Mouse (Mus musculus) spleen, postnatal 4 days (tissue): ENCODE data around the gene Rasgrp3.
"Not testable (repeated sequence)": the region's sequence is repeated elsewhere in the genome, so short reads cannot be mapped to it uniquely, and the experiment has no call there.

Experiments used
- DNase-seq, 2 experiments: peaks; one replicate each; pipeline ENCODE4 v3.0.0; 2022; ENCODE audit warnings: low spot score in 2 of 2

Gene Rasgrp3

DNA sequence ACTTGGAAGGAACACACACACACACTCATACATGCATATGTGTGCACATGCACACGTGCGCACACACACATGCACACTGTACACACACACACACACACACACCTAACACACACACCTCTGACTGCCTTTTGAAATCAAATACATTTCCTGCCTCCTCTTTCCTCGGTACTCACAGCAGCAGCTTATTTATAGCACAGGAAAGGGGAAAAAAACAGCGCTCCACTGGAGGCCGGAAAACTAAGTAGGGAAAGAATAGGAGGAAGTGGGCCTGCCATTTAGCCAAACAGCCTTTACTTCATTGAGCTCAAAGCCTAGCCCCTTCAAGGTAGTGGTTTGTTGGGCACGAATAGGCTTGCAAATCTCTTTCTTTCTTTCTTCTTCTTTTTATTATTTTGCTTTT is at the start of gene Rasgrp3:
Gene Rasgrp3 (plus strand): TSS at position 298 of the 400 bp plus-strand sequence.
- no peak for DNase-seq

DNA sequence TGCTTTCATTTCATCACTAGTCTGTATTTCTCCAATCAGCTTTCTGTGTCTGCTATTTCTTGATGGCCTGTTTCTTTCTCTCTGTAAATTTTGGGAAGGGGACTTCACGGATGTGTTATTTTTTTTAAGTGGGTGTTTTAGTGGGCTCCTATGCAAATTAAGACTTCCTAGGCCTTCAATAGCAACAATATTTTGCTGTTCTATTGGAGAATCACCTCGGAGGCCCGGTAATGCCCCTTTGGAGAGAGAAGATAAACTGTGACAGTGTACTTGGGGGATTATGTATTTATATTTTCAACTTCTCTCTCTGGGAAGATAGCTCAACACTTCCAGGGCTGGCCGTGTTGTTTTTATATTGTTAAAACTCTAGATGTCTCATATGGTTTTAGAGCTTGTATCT is 47.3 kb upstream of the Rasgrp3 start:
- DNase-seq: peak in 1 of 2 experiments; percentile 4

DNA sequence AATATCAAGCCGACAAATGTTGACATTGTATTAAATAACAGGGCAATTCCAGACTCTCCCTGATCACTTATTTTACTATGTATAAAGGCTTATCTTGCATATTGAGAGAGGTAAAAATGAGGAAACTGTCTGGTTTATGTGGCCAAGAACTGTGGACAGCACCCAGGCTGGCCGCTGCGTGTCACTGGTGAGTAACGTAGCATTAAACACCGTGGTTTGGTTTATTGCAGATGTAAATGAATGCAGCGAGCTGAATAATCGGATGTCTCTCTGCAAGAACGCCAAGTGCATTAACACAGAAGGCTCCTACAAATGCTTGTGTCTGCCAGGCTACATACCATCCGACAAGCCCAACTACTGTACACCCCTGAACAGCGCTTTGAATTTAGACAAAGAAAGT is 45.6 kb upstream of the Rasgrp3 start:
- DNase-seq: no peak

DNA sequence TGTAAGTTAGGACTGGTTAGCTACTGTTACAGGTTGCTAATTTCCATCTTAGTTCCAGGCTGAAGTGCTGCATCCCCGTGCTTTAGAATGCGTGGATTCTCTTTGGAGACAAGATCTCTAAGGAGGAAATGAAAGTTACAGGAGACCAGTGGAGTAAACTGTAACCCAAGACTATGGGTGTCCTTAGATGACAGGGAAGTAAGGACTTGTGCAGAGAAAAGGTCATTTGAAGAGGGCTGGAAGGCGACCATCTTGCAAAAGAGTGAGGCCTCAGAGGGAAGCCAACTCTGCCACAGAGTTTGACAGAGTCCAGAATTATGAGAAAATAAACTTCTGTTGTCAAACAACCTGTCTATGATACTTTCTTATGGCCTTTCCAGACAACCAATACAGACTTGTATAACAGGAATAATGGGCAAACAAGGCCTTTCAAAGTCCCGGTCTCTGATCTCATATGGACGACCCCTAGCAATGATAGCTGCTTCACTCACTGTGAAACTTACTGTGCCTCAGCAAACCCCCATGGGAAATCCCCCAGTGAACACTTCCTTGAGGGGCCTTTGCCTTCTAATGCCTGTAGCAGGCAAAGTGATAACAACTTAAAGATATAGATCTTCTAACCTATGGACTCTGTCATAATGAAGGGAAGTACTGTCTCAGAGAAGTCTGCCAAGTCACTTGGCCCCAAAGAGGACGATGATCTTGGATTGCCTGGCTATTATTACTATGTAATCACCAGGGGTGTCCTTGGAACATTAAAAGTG is 44.1 kb upstream of the Rasgrp3 start:
- no peak for DNase-seq

DNA sequence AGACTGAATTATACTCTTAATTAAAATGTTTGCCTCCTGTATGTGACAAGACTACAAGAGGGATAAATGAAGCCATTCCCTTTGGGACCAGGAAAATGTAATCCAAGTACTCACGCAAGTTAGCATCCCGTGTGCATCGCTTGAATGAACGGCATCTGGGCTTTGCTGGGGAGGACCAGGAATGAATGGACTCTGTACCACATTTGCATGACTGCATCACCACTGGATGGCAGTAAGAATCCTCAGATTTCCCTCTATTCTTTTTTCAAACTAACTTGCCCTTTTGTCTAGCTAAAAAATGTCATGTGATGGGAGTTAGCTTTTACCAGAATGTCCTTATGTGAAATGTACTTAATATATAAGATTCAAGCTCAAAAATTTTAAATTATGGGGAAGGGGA is 29.3 kb upstream of the Rasgrp3 start:
- no peak for DNase-seq

DNA sequence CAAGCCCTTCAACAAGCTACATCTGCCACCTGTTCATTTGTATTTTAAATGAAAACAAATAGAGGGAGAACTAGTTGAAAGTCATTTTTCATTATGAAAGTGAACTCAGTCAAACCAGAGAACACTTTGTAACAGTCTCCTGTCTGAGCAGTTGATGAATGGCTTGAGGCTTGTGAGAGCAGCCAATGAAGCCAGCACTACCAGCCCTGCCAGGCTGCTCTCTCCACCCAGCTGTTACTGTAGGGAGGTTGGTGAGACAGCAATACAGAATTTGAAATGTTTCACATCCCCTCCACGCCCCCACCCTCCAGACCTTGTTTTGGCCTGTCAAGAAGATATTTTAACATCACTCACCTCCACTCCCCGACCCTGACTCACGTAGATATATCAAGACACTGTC is 18.8 kb upstream of the Rasgrp3 start:
- no peak for DNase-seq

DNA sequence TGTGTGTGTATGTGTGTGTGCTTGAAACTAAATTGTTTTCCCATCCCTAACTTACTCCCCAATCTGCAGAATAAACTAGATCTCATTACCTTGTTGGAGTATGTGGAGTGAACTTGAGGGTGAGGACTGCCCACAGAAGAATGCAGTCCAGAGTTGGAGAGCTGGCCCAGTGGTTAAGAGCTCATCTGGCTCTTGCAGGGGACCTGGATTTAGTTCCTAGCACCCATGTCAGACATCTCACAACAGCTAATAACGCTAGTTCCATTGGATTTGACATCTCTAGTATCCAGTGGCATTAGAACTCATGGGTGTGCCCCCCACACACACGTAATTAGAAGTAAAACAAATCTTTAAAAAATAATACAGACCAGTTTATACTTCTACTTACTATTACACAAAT is 1.5 kb upstream of the Rasgrp3 start:
- DNase-seq: no peak

DNA sequence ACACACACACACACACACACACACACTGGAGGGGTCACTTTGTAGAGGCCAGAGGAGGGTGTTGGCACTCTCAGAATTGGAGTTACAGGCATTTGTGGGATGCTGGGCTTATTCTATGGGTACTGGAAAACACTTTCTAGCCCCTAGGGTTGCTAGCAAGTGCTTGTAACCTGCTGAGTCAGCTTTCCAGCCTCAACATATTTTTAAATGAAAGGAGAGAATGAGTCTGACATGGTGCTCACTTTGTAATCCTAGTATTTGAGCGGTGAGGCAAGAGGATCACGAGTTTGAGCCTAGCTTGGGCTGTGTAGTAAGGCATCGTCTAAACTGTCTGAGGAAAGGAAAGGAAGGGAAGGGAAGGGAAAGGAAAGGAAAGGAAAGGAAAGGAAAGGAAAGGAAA is 825 bp upstream of the Rasgrp3 start:
- no peak for DNase-seq

DNA sequence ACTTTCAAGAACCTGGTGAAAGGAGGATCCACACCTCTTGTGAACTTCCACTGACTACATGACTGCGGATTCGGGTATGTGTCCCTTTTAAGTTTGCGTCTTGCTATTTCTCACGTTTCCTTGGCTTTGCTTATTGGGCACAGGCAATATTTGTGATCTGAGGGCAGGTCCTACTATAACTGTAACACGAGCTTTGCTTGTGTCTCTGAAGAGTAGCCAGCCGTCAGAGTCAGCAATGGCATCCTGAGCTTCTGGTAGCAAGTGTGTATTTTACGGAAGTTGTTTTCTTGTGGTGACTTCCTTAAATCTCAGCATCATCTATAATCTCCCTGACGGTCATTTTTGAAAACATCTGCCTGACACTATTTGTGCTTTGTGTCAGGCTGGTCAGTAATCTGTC is 399 bp downstream of the Rasgrp3 start:
- DNase-seq: no peak

DNA sequence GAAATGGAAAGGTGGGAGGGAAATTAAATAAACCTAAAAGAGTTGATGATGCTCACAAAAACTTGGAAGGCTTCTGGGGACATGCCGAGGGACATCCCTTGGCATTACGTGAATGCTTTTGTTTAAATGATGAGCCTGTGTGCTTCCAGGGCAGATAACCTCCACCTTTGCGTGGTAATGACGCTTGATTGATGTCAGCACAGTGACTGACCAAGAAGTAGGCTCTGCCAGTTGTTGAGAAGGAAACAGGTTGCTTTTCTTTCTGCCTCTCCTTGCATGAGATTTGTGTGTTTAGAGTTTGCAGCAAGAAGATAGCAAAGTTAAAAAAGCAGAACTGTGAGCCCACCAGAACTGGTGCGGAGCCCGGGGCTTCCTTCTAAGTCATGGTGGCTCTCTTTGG is 1.1 kb downstream of the Rasgrp3 start:
- no peak for DNase-seq

DNA sequence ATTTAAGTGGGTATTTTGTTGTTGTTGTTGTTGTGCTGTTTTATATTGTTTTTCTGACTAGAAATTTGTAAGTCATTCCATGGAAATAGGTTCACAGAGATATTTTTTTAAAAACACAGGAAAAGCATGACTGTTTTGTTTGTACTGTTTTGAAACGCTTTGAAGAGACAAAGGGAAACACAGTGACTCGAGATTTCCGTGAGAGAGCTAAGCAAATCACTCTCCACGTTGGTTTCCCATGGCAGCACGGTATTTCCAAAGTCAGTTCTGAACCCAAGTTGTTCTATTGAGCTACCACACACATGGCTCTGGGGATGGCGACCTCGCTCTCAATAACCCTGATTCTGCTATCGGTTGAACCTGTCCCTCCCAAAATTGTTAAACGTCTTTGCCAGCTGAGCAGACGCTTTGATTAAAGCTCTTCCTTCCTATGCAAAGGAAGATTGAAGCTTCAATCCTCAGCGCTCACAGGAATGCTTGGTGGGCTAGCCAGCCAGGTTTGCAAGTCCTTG is 1.6 kb downstream of the Rasgrp3 start:
- no peak for DNase-seq

DNA sequence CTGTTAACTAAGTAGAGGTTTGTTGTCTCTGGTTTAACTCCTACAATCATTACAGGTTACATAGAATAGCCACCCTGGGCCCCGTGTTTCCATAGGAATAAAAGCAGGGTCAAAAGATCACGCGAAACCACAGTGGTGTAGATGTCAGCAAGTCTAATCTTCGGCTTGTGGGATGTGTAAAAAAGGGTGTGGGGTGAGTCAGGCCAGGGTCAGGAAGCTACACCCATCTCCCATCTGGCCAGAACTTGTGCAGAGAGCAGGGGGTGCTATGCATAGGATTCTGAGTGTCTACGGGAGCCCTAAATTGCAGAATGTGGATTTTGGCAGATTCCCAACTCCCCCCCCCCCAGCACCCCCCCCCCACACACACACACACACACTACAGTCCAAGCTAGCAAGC is 2.5 kb downstream of the Rasgrp3 start:
- no peak for DNase-seq

DNA sequence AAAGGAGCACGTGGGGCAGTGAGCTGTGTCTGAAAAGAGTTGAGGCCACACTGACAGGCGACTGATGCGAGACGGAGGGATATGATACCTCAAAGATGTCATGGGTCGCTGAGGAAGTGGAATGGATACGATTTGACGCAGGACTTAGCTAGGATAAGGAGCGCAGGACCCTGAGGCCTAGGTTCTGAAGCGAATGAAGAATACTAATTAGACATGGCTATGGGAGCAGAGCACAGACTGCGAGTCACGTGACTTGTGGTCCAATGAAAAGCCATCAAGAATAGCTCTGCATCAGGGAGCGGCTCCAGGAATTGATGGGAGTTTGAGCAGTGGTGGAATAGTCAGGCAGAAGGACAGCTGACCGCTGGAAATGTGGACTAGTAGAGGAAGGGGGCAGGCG is 3.4 kb downstream of the Rasgrp3 start:
- DNase-seq: no peak

DNA sequence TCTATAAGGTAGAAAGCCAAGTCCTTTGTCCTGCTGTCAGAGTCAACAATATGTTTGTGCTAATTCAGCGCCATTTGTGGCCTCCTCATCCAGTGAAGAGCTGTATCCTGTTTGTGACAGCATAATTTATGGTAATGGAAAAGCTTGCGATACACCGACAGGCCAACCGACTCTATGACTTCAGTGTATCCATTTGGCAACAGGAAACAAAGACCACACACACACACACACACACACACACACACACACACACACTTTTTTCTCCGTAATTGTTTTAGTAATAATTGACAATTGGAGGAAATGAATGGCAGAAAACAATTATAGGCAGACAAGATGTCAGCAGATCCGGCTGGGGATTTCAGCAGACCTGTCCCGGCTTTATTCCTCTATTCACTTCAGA is 4.9 kb downstream of the Rasgrp3 start:
- no peak for DNase-seq

DNA sequence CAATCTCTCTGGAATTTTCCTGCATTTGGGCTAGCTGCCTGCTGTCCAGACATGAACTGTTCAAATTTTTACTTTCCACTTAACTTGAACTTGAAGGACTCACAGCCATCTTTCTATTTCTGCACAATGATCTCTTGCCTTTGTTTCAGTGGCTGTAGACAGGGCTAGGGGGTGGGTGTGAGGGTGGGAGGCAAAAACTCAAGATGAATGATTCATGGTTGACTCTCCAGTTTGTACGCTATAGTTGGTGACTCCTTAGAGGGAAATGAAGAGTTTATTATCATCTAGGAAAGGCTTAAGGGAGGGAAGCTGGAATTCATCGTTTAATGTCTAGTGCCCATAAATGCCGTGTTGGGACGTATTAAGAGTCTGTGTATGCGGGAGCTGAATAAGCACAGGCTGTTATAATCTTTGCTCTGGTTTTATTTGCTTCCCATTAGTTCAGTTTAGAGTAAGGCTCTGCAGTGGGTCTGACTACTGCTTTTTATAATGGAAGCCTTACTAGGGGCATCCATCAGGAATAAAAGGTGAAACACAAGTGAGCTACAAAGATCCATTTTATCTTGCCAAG is 5.6 kb downstream of the Rasgrp3 start:
- DNase-seq: no peak

DNA sequence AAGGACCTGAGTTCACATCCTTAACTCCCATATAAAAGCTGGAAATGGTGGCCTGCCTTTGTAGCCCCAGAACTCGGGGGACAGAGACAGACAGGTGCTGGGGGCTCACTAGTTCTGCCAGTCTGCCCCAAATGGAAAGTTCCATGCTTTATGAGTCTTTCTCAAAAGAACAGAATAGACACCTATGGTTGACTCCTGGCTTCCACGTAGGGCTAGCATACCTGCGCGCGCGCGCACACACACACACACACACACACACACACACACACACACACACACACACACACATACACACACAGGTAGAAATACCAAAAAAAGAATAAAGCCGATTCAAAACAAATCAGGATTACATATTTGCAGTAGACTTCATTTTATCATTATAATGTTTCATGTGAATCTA is 6.7 kb downstream of the Rasgrp3 start:
- no peak for DNase-seq

DNA sequence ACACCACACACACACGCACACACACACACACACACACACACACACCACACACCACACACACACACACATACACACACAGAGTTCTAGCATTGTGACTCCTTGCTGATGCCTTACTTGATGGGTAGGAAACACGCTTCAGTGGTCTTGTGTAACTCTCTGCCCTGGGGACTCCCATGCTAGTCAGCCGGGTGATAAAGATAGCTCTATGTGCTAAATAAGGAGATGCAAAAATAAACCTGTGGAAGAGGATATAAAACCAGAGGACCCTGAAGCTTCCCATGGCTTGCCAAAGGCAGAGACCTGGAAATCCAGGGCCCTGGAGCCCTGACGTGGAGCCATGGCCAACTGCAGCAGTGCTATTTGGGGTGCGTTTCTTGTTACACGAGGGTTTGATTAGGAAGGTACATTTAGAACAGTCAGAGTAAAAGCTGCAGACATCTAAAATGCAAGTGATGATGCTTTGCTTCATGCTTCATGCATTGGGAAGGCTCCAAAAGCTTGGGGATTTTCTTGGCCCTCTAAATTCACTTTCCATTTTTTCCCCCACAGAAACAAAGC is 7.4 kb downstream of the Rasgrp3 start:
- DNase-seq: no peak

DNA sequence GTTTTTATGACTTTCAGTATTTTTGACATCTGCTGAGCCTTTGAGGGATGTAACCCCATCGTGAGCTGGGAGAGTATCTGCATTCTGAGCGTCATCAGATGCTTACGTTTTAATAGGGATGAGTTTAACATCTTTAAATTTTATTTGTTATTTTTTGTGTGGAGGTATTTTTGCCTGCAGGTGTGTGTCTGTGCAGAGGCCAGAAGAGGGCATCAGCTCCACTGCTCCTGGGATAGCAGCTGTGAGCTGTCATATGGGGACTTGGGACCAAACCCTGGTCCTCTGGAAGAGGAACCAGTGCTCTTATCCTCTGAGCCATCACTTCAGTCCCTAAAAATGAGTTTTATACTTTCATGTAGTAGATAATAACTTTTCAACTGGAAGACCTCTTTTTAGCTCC is 12.6 kb downstream of the Rasgrp3 start:
- no peak for DNase-seq

DNA sequence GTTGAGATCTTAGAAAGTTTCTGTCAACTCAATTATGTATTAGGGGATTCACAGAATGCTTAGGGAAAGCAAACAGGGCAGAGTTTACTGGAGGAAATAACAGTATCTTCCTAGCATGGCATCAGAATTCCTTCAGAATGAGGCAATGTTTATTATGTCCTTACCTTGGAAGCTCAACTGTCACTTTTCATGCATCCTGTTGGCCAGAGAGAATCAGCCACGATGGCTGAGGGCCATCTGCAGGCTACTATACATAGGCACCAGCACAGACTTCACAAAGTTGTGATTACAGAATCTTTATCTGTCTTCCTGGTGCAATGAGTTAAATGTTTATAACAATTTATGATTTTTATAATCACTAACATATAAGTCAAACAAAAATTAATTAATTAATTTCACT is 13.3 kb downstream of the Rasgrp3 start:
- DNase-seq: no peak

DNA sequence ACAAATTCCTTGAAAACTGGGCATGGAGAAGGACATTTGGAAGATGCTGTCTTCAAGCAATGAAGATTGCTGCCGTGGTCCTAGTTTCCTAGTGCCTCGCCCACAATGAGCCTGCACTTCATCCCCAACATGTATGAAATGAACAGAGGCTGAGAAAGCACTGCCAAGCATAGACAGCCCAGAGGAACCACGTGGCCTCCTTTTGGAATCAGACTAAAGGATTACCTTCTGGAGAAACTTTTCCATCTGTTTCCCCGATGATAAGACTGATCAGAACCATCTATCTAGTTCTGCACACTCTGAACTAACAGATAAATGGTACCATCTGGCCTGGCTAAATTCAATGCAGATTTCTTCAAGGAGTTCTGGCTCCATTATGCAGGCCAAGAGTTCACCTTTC is 16.6 kb downstream of the Rasgrp3 start:
- no peak for DNase-seq

DNA sequence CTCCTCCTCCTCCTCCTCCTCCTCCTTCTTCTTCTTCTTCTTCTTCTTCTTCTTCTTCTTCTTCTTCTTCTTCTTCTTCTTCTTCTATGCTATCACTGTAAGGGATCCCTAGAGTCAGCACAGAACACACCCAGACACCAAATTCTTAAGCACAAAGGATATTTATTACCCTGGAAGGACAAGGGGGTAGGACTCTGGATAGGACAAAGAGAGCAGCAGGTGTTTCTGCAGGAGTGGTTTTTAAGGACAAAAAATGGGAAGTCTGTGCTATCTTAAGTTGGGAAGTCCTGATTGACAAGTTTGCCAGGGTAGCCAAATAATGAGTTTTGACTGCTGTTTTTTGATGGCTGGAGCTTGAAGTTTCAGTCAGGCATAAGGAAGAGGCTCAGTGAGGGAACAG is 17.9 kb downstream of the Rasgrp3 start:
- no peak for DNase-seq

DNA sequence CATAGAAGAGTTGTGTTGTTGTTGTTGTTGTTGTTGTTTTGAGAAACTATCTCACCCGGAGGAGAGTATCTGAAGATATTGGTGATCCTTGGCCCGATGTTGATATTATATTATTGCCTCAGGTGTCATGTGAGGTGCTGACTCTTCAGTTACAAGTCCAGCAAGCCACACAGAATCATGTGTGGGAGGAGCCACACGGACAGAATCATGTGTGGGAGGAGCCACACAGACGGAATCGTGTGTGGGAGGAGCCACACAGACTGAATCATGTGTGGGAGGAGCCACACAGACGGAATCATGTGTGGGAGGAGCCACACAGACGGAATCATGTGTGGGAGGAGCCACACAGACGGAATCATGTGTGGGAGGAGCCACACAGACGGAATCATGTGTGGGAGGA is 20.4 kb downstream of the Rasgrp3 start:
- not testable (repeated sequence) for DNase-seq

DNA sequence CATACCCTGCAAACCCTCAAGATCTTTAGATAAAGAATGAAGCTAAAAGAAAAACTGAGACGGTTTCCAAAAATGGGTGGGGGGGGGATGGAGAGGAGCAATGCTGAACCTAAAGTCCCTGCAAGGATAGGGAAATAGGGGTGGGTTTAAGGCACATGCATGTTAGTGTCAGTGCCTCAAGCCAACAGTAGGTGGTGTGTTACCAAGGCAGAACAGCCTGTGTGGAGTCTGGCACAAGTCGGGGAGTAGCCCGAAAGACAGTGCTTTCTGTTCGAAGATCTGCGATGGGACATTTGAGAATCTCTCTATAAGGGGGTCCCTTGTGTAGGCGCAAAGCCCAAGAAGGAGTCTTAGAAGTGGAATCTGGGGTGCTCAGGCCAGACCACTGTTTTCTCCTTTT is 24.9 kb downstream of the Rasgrp3 start:
- DNase-seq: no peak
